Mouse (Mus musculus) activated CD4-positive, CD25-positive, alpha-beta regulatory T cell, adult 4 months (primary cell): ENCODE measurements around the gene Ywhaq. TPM values are rescaled to one million over a fixed set of nuclear protein-coding genes. Genes with fewer than 3 reads are reported as not detected.

Experiments
- polyA plus RNA-seq, 2 experiments: library from polyadenylated mRNA; unstranded; fragments of 100-300 nt; shearing (Covaris generic); gene quantifications; one replicate each; pipeline ENCODE4 v1.2.1; 2017

Ywhaq gene
- polyA plus RNA-seq, 2 experiments from 2014 or later = 229 to 245 TPM

Other genes with a start within 250 kb of the Ywhaq start
- gene Cpsf3, start 132.2 kb downstream of the Ywhaq start, polyA plus RNA-seq = 100 to 1,000 TPM; 119 to 123 TPM
- 10 to 100 TPM; 81.7 to 94.8 TPM for gene Itgb1bp1, start 131.4 kb downstream of the Ywhaq start, polyA plus RNA-seq
- gene Iah1, start 101.2 kb downstream of the Ywhaq start, polyA plus RNA-seq = 10 to 100 TPM; 51.7 to 55.5 TPM
- 10 to 100 TPM; 55.6 to 61.6 TPM for gene Adam17, start 44.0 kb downstream of the Ywhaq start, polyA plus RNA-seq